Mouse (Mus musculus) limb, embryonic 14.5 days (tissue): ENCODE results near the gene Rdh13. TPM values are rescaled to one million over a fixed set of nuclear protein-coding genes. Genes with fewer than 3 reads are reported as not detected.

ENCODE experiments used
- ATAC-seq: fragments of 200-750 bp; cut with Nextera tagmentation; 2 replicates; pipeline ENCODE4 v1.8.0; 2017; ENCODE audit warnings: low read depth, moderate number of reproducible peaks, moderate TSS enrichment; ENCODE audit not compliant: low FRiP score
- DNase-seq: peaks from one replicate; pipeline ENCODE4 v3.0.0-alpha.2; 2015; ENCODE audit warnings: low spot score
- H3K27ac ChIP-seq: fragments of 300-500 bp; sonication (generic); replicated peaks from 2 replicates; pipeline ENCODE4 v1.5.1; 2014; ENCODE audit warnings: low read depth, mild to moderate bottlenecking, low read length, moderate library complexity, mixed read lengths
- H3K27me3 ChIP-seq: fragments of 300-500 bp; sonication (generic); 2 replicates; pipeline ENCODE4 v1.6.1; 2014; ENCODE audit warnings: low read length, mixed read lengths; ENCODE audit not compliant: control insufficient read depth, insufficient read depth
- H3K36me3 ChIP-seq: fragments of 300-500 bp; sonication (generic); 2 replicates; pipeline ENCODE4 v1.6.1; 2014; ENCODE audit warnings: mild to moderate bottlenecking, low read length, moderate library complexity, mixed read lengths; ENCODE audit not compliant: control insufficient read depth, insufficient read depth
- H3K4me1 ChIP-seq: fragments of 300-500 bp; sonication (generic); 2 replicates; pipeline ENCODE4 v1.6.1; 2014; ENCODE audit warnings: antibody characterized with exemption, low read length, mixed read lengths; ENCODE audit not compliant: control insufficient read depth, insufficient read depth
- H3K4me2 ChIP-seq: fragments of 300-500 bp; sonication (generic); replicated peaks from 2 replicates; pipeline ENCODE4 v1.6.1; 2014; ENCODE audit warnings: low read depth, mild to moderate bottlenecking, low read length, moderate library complexity; ENCODE audit not compliant: severe bottlenecking
- H3K4me3 ChIP-seq: fragments of 300-500 bp; sonication (generic); replicated peaks from 2 replicates; pipeline ENCODE4 v1.5.1; 2014; ENCODE audit warnings: low read length
- H3K9ac ChIP-seq: fragments of 300-500 bp; sonication (generic); 2 replicates; pipeline ENCODE4 v1.6.1; 2014; ENCODE audit warnings: mild to moderate bottlenecking, low read depth, low read length, moderate library complexity; ENCODE audit not compliant: severe bottlenecking
- H3K9me3 ChIP-seq: fragments of 300-500 bp; sonication (generic); 2 replicates; pipeline ENCODE4 v1.6.1; 2016; ENCODE audit warnings: low read length; ENCODE audit not compliant: control insufficient read depth
- POLR2A ChIP-seq: fragments of 200-500 bp; IDR thresholded peaks from 2 replicates; pipeline ENCODE4 v1.8.0; 2012; ENCODE audit warnings: inconsistent platforms, mild to moderate bottlenecking, moderate library complexity, borderline replicate concordance; ENCODE audit not compliant: insufficient read depth, insufficient read length; ENCODE audit errors: extremely low read depth
- WGBS: fragments of 180-500 bp; shearing (Covaris S2); extraction: QIAGEN DNeasy Blood & Tissue Kit; methylation state at CpG from one replicate; pipeline ENCODE4 v1.1.7; 2014; 5-methylcytosine and 5-hydroxymethylcytosine counted together
- polyA plus RNA-seq, 2 experiments: library from polyadenylated mRNA; depleted of rRNA in 1 of 2; stranded (reverse) in 1 of 2; unstranded in 1 of 2; fragments of >200 nt; fragmentation: Nextera tagmentation in 1 of 2; extraction: Ambion mirVana in 1 of 2; gene quantifications; 2 replicates each; pipeline versions ENCODE4 v1.2.1 to v1.2.3; 2012 to 2014

The Rdh13 gene
- polyA plus RNA-seq, 2 experiments: 21.2 to 23.9 TPM

GRCm38 (mm10) chr7:4432026-4432425 is 13.4 kb downstream of the Rdh13 start:
- peaks cover 77% of the 10 kb centered on the region for H3K36me3 ChIP-seq
- no peak for TF ChIP-seq POLR2A
- no peak overlapping the region for H3K4me3 ChIP-seq
- H3K4me2 ChIP-seq: no peak overlapping the region
- WGBS: 88% methylated on average over 8 of the region's 8 CpGs
- H3K27me3 ChIP-seq: no peaks in the 10 kb centered on the region
- ATAC-seq: no peak
- no peak for DNase-seq
- no peaks in the 10 kb centered on the region for H3K4me1 ChIP-seq
- H3K9ac ChIP-seq: no peak overlapping the region
- H3K9me3 ChIP-seq: no peaks in the 10 kb centered on the region
- no peak overlapping the region for H3K27ac ChIP-seq

DNA sequence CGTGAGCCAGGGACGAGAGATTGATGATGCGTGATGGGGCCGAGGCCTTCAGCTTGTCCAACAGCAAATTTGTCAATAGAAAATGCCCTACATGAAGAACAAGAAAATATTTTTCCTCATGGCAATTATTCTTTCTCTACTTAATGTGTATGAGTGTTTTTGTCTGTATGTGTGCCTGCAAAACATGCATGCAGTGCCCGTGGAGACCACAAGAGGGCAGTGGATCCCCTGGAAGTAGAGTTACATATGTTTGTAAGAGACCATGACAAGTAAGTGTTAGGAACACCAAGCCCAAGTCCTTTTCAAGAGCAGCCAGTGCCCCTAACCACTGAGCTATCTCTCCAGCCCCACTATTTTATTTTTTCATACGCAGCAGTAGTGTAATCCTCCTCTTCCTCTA is 13.9 kb downstream of the Rdh13 start:
- 81% methylated on average over 6 of the region's 6 CpGs for WGBS
- no peak overlapping the region for H3K4me3 ChIP-seq
- ATAC-seq: no peak
- H3K4me1 ChIP-seq: no peaks in the 10 kb centered on the region
- H3K4me2 ChIP-seq: no peak overlapping the region
- no peak overlapping the region for H3K9ac ChIP-seq
- TF ChIP-seq POLR2A: no peak
- no peaks in the 10 kb centered on the region for H3K9me3 ChIP-seq
- no peak overlapping the region for H3K27ac ChIP-seq
- no peaks in the 10 kb centered on the region for H3K27me3 ChIP-seq
- peaks cover 76% of the 10 kb centered on the region for H3K36me3 ChIP-seq
- DNase-seq: peak; percentile 42

DNA sequence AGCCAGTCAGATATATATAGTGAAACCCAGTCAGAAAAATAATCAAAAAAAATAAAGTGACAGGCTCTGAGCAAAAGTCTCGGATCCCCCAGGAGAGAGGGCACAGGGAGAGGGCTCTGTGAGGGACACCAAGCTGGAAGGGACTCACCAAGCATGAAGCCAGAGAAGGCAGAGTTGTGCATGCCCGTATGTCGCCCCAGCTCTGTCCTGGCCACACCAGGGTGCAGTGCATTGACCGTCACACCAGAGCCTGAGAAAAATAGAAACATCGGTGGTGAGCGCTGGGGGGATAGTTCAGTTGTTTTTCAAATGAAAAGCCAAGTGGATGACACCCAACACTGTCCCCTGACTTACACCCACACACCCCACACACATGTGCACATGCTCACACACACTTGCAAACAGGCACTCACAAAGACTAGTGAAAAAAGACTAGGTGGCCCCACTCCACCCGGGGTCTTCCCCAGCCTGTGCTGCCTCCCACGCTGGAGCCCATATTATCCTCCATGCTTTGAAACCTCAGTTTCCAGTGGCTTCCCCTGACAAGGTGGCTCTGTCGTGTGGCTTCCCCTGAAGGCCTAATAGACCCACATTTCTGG is 15.1 kb downstream of the Rdh13 start:
- H3K27me3 ChIP-seq: no peaks in the 10 kb centered on the region
- no peak overlapping the region for H3K27ac ChIP-seq
- DNase-seq: no peak
- ATAC-seq: no peak
- 94% methylated on average over 9 of the region's 9 CpGs for WGBS
- no peak overlapping the region for H3K9ac ChIP-seq
- H3K36me3 ChIP-seq: peaks cover 80% of the 10 kb centered on the region
- no peak overlapping the region for H3K4me2 ChIP-seq
- no peak overlapping the region for H3K4me3 ChIP-seq
- TF ChIP-seq POLR2A: no peak
- no peaks in the 10 kb centered on the region for H3K4me1 ChIP-seq
- H3K9me3 ChIP-seq: no peaks in the 10 kb centered on the region

- ATAC-seq (peak; percentile 90), DNase-seq (peak; percentile 98)
- Histone ChIP-seq H3K27me3 (no peaks in the 10 kb centered on the region), H3K36me3 (peaks cover 59% of the 10 kb centered on the region), H3K4me1 (no peaks in the 10 kb centered on the region), H3K9me3 (no peaks in the 10 kb centered on the region), H3K27ac (no peak overlapping the region), H3K9ac (no peak overlapping the region), H3K4me3 (no peak overlapping the region), H3K4me2 (no peak overlapping the region)
- WGBS: 77% methylated on average over 7 of the region's 7 CpGs
- TF ChIP-seq POLR2A: no peak
These were observed 18.1 kb downstream of the Rdh13 start for GRCm38 (mm10) chr7:4427161-4427912.

DNA sequence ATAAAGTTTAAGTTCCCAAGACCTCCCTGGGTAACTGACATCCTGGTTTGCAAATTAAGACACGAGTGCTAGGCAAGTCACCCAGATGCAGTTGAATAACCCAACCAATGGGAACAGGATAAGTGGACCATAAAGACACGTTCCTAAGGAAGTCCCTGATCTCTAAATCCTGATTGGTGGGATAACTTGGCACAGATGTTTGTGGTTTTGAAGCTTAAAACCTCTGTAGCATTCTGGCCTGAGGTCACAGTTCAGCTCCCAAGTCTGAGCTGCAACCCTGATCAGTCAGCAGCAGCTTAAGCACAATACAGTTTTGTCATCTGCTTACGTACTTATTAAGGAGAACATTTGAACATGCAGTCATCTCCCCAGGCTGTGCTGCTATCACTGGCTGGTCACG is 25.2 kb downstream of the Rdh13 start:
- no peak for TF ChIP-seq POLR2A
- Histone ChIP-seq H3K27me3 (no peaks in the 10 kb centered on the region), H3K27ac (no peak overlapping the region), H3K9me3 (no peaks in the 10 kb centered on the region), H3K9ac (no peak overlapping the region), H3K4me1 (no peaks in the 10 kb centered on the region), H3K4me3 (no peak overlapping the region), H3K36me3 (peaks cover 6% of the 10 kb centered on the region), H3K4me2 (no peak overlapping the region)
- ATAC-seq (no peak), DNase-seq (no peak)
- WGBS: 59% methylated on average over 4 of the region's 4 CpGs
